Mouse (Mus musculus): Measurements from ENCODE around the gene Krtap16-1. TPM values are rescaled to one million over a fixed set of nuclear protein-coding genes. Genes with fewer than 3 reads are reported as not detected.

Krtap16-1 gene
- polyA plus RNA-seq (2012; ENCODE audit: low replicate concordance), result not detected in 2 replicates

GRCm38 (mm10) chr11:99986180-99986647, at the start of gene Krtap16-1:
Krtap16-1 (minus strand) TSS chr11:99986597.

GRCm38 (mm10) chr11:100029768-100030167, 43.4 kb upstream of the Krtap16-1 start, which contains the start of gene Krt33b:
Krt33b (minus strand) TSS chr11:100029868.

DNA sequence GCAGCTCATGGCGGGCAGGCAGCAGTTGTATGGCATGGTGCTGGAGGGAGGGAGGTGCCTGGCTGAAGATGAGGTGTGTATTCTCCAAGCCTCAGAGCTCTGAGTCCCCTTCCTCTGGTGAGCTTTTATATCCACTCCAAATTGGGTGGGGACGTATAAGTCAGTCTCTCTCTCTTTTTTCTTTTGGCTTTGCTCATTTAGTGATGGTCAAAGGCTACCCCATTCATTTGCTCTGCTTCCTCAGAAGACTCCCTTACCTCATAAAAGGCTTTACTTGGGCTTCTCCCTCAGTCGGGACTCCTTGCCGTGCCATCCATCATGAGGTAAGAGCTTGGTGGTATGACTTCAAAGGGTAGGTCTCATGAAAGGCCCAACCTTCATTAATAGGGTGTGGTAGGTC, 29.7 kb upstream of the Krtap16-1 start, which contains the start of gene Krt33a:
TSS of gene Krt33a (minus strand) at position 101 of the 400 bp plus-strand sequence.

GRCm38 (mm10) chr11:99993620-99994383, 7.4 kb upstream of the Krtap16-1 start, which contains the start of gene Krtap17-1:
Krtap17-1 (minus strand) TSS chr11:99993994.

GRCm38 (mm10) chr11:99978953-99979352, 7.4 kb downstream of the Krtap16-1 start, which contains the start of gene Krtap29-1:
Krtap29-1 (minus strand) TSS chr11:99979053.

GRCm38 (mm10) chr11:99948175-99948574, 38.2 kb downstream of the Krtap16-1 start, which contains the start of gene Krtap9-5:
Krtap9-5 (plus strand) TSS chr11:99948475.

GRCm38 (mm10) chr11:99935991-99936390, 50.4 kb downstream of the Krtap16-1 start, which contains the start of gene Krtap31-2:
Krtap31-2 (plus strand) TSS chr11:99936291.

Other genes starting within 250 kb of the Krtap16-1 start
- not detected in 2 replicates for gene Gm11595, start 213.7 kb downstream of the Krtap16-1 start, polyA plus RNA-seq (2012; ENCODE audit: low replicate concordance)
- gene Krtap4-8, start 205.9 kb downstream of the Krtap16-1 start, polyA plus RNA-seq (2012; ENCODE audit: low replicate concordance), result not detected in 2 replicates
- gene Krtap4-9, start 201.4 kb downstream of the Krtap16-1 start, polyA plus RNA-seq (2012; ENCODE audit: low replicate concordance), result not detected in 2 replicates
- not detected in 2 replicates for gene Gm11596, start 193.1 kb downstream of the Krtap16-1 start, polyA plus RNA-seq (2012; ENCODE audit: low replicate concordance)
- gene Gm11569, start 187.7 kb downstream of the Krtap16-1 start, polyA plus RNA-seq (2012; ENCODE audit: low replicate concordance), result not detected in 2 replicates
- not detected in 2 replicates for gene Gm11554, start 182.2 kb downstream of the Krtap16-1 start, polyA plus RNA-seq (2012; ENCODE audit: low replicate concordance)
- gene Krtap4-13, start 176.7 kb downstream of the Krtap16-1 start, polyA plus RNA-seq (2012; ENCODE audit: low replicate concordance), result not detected in 2 replicates
- gene Gm11564, start 170.9 kb downstream of the Krtap16-1 start, polyA plus RNA-seq (2012; ENCODE audit: low replicate concordance), result not detected in 2 replicates
- gene 2300003K06Rik, start 148.5 kb downstream of the Krtap16-1 start, polyA plus RNA-seq (2012; ENCODE audit: low replicate concordance), result not detected in 2 replicates
- gene Krtap4-16, start 135.0 kb downstream of the Krtap16-1 start, polyA plus RNA-seq (2012; ENCODE audit: low replicate concordance), result not detected in 2 replicates
- gene Gm11568, start 128.7 kb downstream of the Krtap16-1 start, polyA plus RNA-seq (2012; ENCODE audit: low replicate concordance), result not detected in 2 replicates
- not detected in 2 replicates for gene Gm11559, start 122.1 kb downstream of the Krtap16-1 start, polyA plus RNA-seq (2012; ENCODE audit: low replicate concordance)
- not detected in 2 replicates for gene Krtap9-1, start 113.2 kb downstream of the Krtap16-1 start, polyA plus RNA-seq (2012; ENCODE audit: low replicate concordance)
- not detected in 2 replicates for gene Gm11567, start 107.4 kb downstream of the Krtap16-1 start, polyA plus RNA-seq (2012; ENCODE audit: low replicate concordance)
- not detected in 2 replicates for gene Krtap31-1, start 78.7 kb downstream of the Krtap16-1 start, polyA plus RNA-seq (2012; ENCODE audit: low replicate concordance)
- gene Gm11565, start 71.8 kb downstream of the Krtap16-1 start, polyA plus RNA-seq (2012; ENCODE audit: low replicate concordance), result not detected in 2 replicates
- gene Krtap31-2, start 50.3 kb downstream of the Krtap16-1 start, polyA plus RNA-seq (2012; ENCODE audit: low replicate concordance), result not detected in 2 replicates
- not detected in 2 replicates for gene Krtap9-5, start 38.1 kb downstream of the Krtap16-1 start, polyA plus RNA-seq (2012; ENCODE audit: low replicate concordance)
- gene Krtap29-1, start 7.5 kb downstream of the Krtap16-1 start, polyA plus RNA-seq (2012; ENCODE audit: low replicate concordance), result not detected in 2 replicates
- gene Krtap17-1, start 7.4 kb upstream of the Krtap16-1 start, polyA plus RNA-seq (2012; ENCODE audit: low replicate concordance), result not detected in 2 replicates
- not detected in 2 replicates for gene Krt33a, start 29.6 kb upstream of the Krtap16-1 start, polyA plus RNA-seq (2012; ENCODE audit: low replicate concordance)
- not detected in 2 replicates for gene Krt33b, start 43.3 kb upstream of the Krtap16-1 start, polyA plus RNA-seq (2012; ENCODE audit: low replicate concordance)
- gene Krt34, start 55.0 kb upstream of the Krtap16-1 start, polyA plus RNA-seq (2012; ENCODE audit: low replicate concordance), result not detected in 2 replicates
- not detected in 2 replicates for gene Krt31, start 64.0 kb upstream of the Krtap16-1 start, polyA plus RNA-seq (2012; ENCODE audit: low replicate concordance)
- not detected in 2 replicates for gene Krt32, start 101.6 kb upstream of the Krtap16-1 start, polyA plus RNA-seq (2012; ENCODE audit: low replicate concordance)
- 0.13 TPM in 1 of 2 replicates, not detected in the other for gene Krt35, start 109.6 kb upstream of the Krtap16-1 start, polyA plus RNA-seq (2012; ENCODE audit: low replicate concordance)
- not detected in 2 replicates for gene Krt36, start 119.0 kb upstream of the Krtap16-1 start, polyA plus RNA-seq (2012; ENCODE audit: low replicate concordance)
- gene Krt13, start 135.0 kb upstream of the Krtap16-1 start, polyA plus RNA-seq (2012; ENCODE audit: low replicate concordance), result 0.33 TPM in 1 of 2 replicates, not detected in the other
- not detected in 2 replicates for gene Krt15, start 149.3 kb upstream of the Krtap16-1 start, polyA plus RNA-seq (2012; ENCODE audit: low replicate concordance)
- 0.12 and 0.14 TPM in 2 replicates for gene Krt19, start 162.1 kb upstream of the Krtap16-1 start, polyA plus RNA-seq (2012; ENCODE audit: low replicate concordance)
- not detected in 2 replicates for gene Krt9, start 206.6 kb upstream of the Krtap16-1 start, polyA plus RNA-seq (2012; ENCODE audit: low replicate concordance)
- gene Krt14, start 221.0 kb upstream of the Krtap16-1 start, polyA plus RNA-seq (2012; ENCODE audit: low replicate concordance), result not detected in 2 replicates